Mouse (Mus musculus) heart, adult 10 weeks (tissue): ENCODE data around the gene H2-M11. TPM values are rescaled to one million over a fixed set of nuclear protein-coding genes. Genes with fewer than 3 reads are reported as not detected.

Experiments used
- polyA plus RNA-seq: library from polyadenylated mRNA; stranded (reverse); fragments of 350-450 nt; fragmentation: Illumina TruSeq; extraction: RNeasy Lipid Tissue Mini Kit (QIAGEN cat#74804); gene quantifications from one replicate; pipeline ENCODE4 v1.2.3, GENCODE M21; 2014; ENCODE audit warnings: low read depth, low replicate concordance

H2-M11 gene
- not detected for polyA plus RNA-seq

GRCm38 (mm10) chr17:36546775-36547174 is at the start of gene H2-M11:
TSS of gene H2-M11 (plus strand) at chr17:36547075.

Other genes starting within 250 kb of the H2-M11 start
- gene H2-M10.1, start 220.9 kb upstream of the H2-M11 start, polyA plus RNA-seq = not detected
- not detected for gene H2-M10.3, start 178.7 kb upstream of the H2-M11 start, polyA plus RNA-seq
- not detected for gene H2-M10.4, start 84.7 kb upstream of the H2-M11 start, polyA plus RNA-seq
- gene H2-M9, start 95.6 kb downstream of the H2-M11 start, polyA plus RNA-seq = not detected
- not detected for gene H2-M1, start 125.1 kb downstream of the H2-M11 start, polyA plus RNA-seq
- not detected for gene H2-M10.5, start 225.8 kb downstream of the H2-M11 start, polyA plus RNA-seq